Mouse (Mus musculus) stomach, embryonic 16.5 days (tissue): Measurements from ENCODE around the gene Gm13420. TPM values are rescaled to one million over a fixed set of nuclear protein-coding genes. Genes with fewer than 3 reads are reported as not detected.
A peak's percentile ranks its signal among the peaks of the same experiment; 100 is the strongest.
"Not testable (repeated sequence)": the region's sequence is repeated elsewhere in the genome, so short reads cannot be mapped to it uniquely, and the experiment has no call there.

Source experiments
- ATAC-seq: fragments of 200-750 bp; cut with Nextera tagmentation; 2 replicates; pipeline ENCODE4 v1.8.0; 2017; ENCODE audit warnings: moderate number of reproducible peaks, moderate TSS enrichment; ENCODE audit not compliant: insufficient read depth, low FRiP score
- H3K27ac ChIP-seq: fragments of 300-500 bp; sonication (generic); 2 replicates; pipeline ENCODE4 v1.5.1; 2014; ENCODE audit warnings: low read length
- H3K27me3 ChIP-seq: fragments of 300-500 bp; sonication (generic); 2 replicates; pipeline ENCODE4 v1.6.1; 2014; ENCODE audit warnings: low read length, control low read depth, mixed read lengths; ENCODE audit not compliant: control insufficient read depth, insufficient read depth
- H3K36me3 ChIP-seq: fragments of 300-500 bp; sonication (generic); 2 replicates; pipeline ENCODE4 v1.6.1; 2014; ENCODE audit warnings: low read length; ENCODE audit not compliant: control insufficient read depth, insufficient read depth
- H3K4me1 ChIP-seq: fragments of 300-500 bp; sonication (generic); 2 replicates; pipeline ENCODE4 v1.6.1; 2014; ENCODE audit warnings: low read length, control low read depth, mixed read lengths; ENCODE audit not compliant: control insufficient read depth, insufficient read depth
- H3K4me2 ChIP-seq: fragments of 300-500 bp; sonication (generic); 2 replicates; pipeline ENCODE4 v1.6.1; 2014; ENCODE audit warnings: low read depth, low read length, mixed read lengths
- H3K4me3 ChIP-seq: fragments of 300-500 bp; sonication (generic); replicated peaks from 2 replicates; pipeline ENCODE4 v1.5.1; 2014; ENCODE audit warnings: mild to moderate bottlenecking, low read length
- H3K9ac ChIP-seq: fragments of 300-500 bp; sonication (generic); 2 replicates; pipeline ENCODE4 v1.6.1; 2014; ENCODE audit warnings: low read length
- H3K9me3 ChIP-seq: fragments of 300-500 bp; sonication (generic); replicated peaks from 2 replicates; pipeline ENCODE4 v1.6.1; 2016; ENCODE audit warnings: low read length, control low read depth; ENCODE audit not compliant: control insufficient read depth
- WGBS: fragments of 180-500 bp; shearing (Covaris S2); extraction: QIAGEN DNeasy Blood & Tissue Kit; methylation state at CpG from one replicate; pipeline ENCODE4 v1.1.7; 2014; 5-methylcytosine and 5-hydroxymethylcytosine counted together
- polyA plus RNA-seq: library from polyadenylated mRNA; unstranded; fragments of >200 nt; fragmentation: Nextera tagmentation; extraction: Ambion mirVana; gene quantifications from 2 replicates; pipeline ENCODE4 v1.2.1, GENCODE M21; 2015

Gene Gm13420
- polyA plus RNA-seq, 1 experiment from 2014 or later, result 0.74 TPM

- ATAC-seq, result no peak
- 66% methylated on average over 3 of the region's 3 CpGs for WGBS
Measured at GRCm38 (mm10) chr2:29711038-29711437, 40.4 kb downstream of the Gm13420 start.

GRCm38 (mm10) chr2:29708209-29708608 is 43.3 kb downstream of the Gm13420 start:
- H3K4me2 ChIP-seq, H3K27me3 ChIP-seq, H3K27ac ChIP-seq, H3K4me3 ChIP-seq, H3K9ac ChIP-seq, H3K36me3 ChIP-seq, H3K9me3 ChIP-seq, H3K4me1 ChIP-seq, ATAC-seq: not testable (repeated sequence)
- WGBS, result 89% methylated on average over 4 of the region's 4 CpGs

More at GRCm38 (mm10) chr2:29711038-29711437, 40.4 kb downstream of the Gm13420 start:
- Histone ChIP-seq H3K9me3 (no peaks in the 10 kb centered on the region), H3K36me3 (peaks cover 3% of the 10 kb centered on the region; the same call in 1 of the 2 replicates), H3K4me1 (peaks cover 6% of the 10 kb centered on the region), H3K27ac (no peak overlapping the region), H3K4me3 (no peak overlapping the region), H3K4me2 (no peak overlapping the region), H3K27me3 (no peaks in the 10 kb centered on the region), H3K9ac (no peak overlapping the region)

GRCm38 (mm10) chr2:29707731-29708130 is 43.8 kb downstream of the Gm13420 start:
- no peaks in the 10 kb centered on the region for H3K27me3 ChIP-seq
- H3K27ac ChIP-seq, result no peak overlapping the region
- H3K9me3 ChIP-seq, result no peaks in the 10 kb centered on the region
- no peak overlapping the region for H3K4me2 ChIP-seq
- H3K9ac ChIP-seq, result no peak overlapping the region
- WGBS, result 82% methylated on average over 4 of the region's 4 CpGs
- peaks cover 13% of the 10 kb centered on the region for H3K36me3 ChIP-seq
- no peak overlapping the region for H3K4me3 ChIP-seq
- no peaks in the 10 kb centered on the region for H3K4me1 ChIP-seq
- no peak for ATAC-seq

- no peak overlapping the region for H3K4me2 ChIP-seq
- ATAC-seq, result no peak
- no peaks in the 10 kb centered on the region for H3K27me3 ChIP-seq
- H3K36me3 ChIP-seq, result peaks cover 21% of the 10 kb centered on the region
- no peaks in the 10 kb centered on the region for H3K4me1 ChIP-seq
- WGBS, result 92% methylated on average over 18 of the region's 18 CpGs
- H3K9ac ChIP-seq, result no peak overlapping the region
- H3K4me3 ChIP-seq, result no peak overlapping the region
- no peak overlapping the region for H3K27ac ChIP-seq
- no peaks in the 10 kb centered on the region for H3K9me3 ChIP-seq
Measured at GRCm38 (mm10) chr2:29706726-29707620, 44.5 kb downstream of the Gm13420 start.

- Histone ChIP-seq H3K27ac (no peak overlapping the region), H3K4me3 (no peak overlapping the region), H3K27me3 (no peaks in the 10 kb centered on the region), H3K9me3 (no peaks in the 10 kb centered on the region), H3K36me3 (peaks cover 22% of the 10 kb centered on the region), H3K9ac (no peak overlapping the region), H3K4me1 (no peaks in the 10 kb centered on the region), H3K4me2 (no peak overlapping the region)
- 78% methylated on average over 3 of the region's 3 CpGs for WGBS
- ATAC-seq, result no peak
Measured at GRCm38 (mm10) chr2:29705493-29705892, 46.0 kb downstream of the Gm13420 start.

- ATAC-seq, result no peak
- Histone ChIP-seq H3K4me3 (no peak overlapping the region), H3K27ac (no peak overlapping the region; the same call in 1 of the 2 replicates), H3K27me3 (no peaks in the 10 kb centered on the region), H3K9ac (no peak overlapping the region), H3K4me1 (no peaks in the 10 kb centered on the region), H3K36me3 (peaks cover 30% of the 10 kb centered on the region), H3K4me2 (no peak overlapping the region), H3K9me3 (no peaks in the 10 kb centered on the region)
- 86% methylated on average over 9 of the region's 9 CpGs for WGBS
Measured at GRCm38 (mm10) chr2:29703104-29704081, 48.1 kb downstream of the Gm13420 start.

- no peak overlapping the region for H3K4me3 ChIP-seq
Measured at GRCm38 (mm10) chr2:29702189-29702588, 49.3 kb downstream of the Gm13420 start.

GRCm38 (mm10) chr2:29701393-29701792 is 50.1 kb downstream of the Gm13420 start:
- H3K36me3 ChIP-seq, result peaks cover 29% of the 10 kb centered on the region
- ATAC-seq, result peak; percentile 45; the same call in 1 of the 2 replicates
- H3K27me3 ChIP-seq, result no peaks in the 10 kb centered on the region
- no peak overlapping the region for H3K4me2 ChIP-seq
- whole genome bisulfite sequencing, result 77% methylated on average over 6 of the region's 6 CpGs
- no peaks in the 10 kb centered on the region for H3K9me3 ChIP-seq
- no peak overlapping the region; the same call in 1 of the 2 replicates for H3K27ac ChIP-seq
- H3K4me1 ChIP-seq, result no peaks in the 10 kb centered on the region
- no peak overlapping the region for H3K9ac ChIP-seq
- H3K4me3 ChIP-seq, result no peak overlapping the region

More at GRCm38 (mm10) chr2:29702189-29702588, 49.3 kb downstream of the Gm13420 start:
- 94% methylated on average over 8 of the region's 8 CpGs for WGBS
- Histone ChIP-seq H3K27me3 (no peaks in the 10 kb centered on the region), H3K36me3 (peaks cover 30% of the 10 kb centered on the region), H3K9ac (no peak overlapping the region), H3K4me1 (no peaks in the 10 kb centered on the region), H3K4me2 (no peak overlapping the region), H3K27ac (no peak overlapping the region), H3K9me3 (no peaks in the 10 kb centered on the region)
- ATAC-seq, result no peak
